Mouse (Mus musculus): ENCODE data around the gene Dnmt3b. TPM values are rescaled to one million over a fixed set of nuclear protein-coding genes. Genes with fewer than 3 reads are reported as not detected.

Gene Dnmt3b
- total and polyA plus RNA-seq, 3 experiments = 11.6 to 17.5 TPM; not detected in 1

- Histone ChIP-seq H3K27me3 (ENCODE audit: control insufficient read depth in 1 of 2, insufficient read depth in 2 of 2, low read length in 2 of 2) (peaks cover 2 to 10% of the 10 kb centered on the region in 2 experiments; a peak in 3 of 4 replicates), H3K9me3 (replicated peaks; ENCODE audit: insufficient read depth, low read length) (no peaks in the 10 kb centered on the region), H3K79me2 (ENCODE audit: control insufficient read depth, insufficient read depth, low read length, poor library complexity) (peaks cover 9% of the 10 kb centered on the region), H3K36me3 (ENCODE audit: control insufficient read depth in 1 of 2, insufficient read depth in 2 of 2, low read length in 2 of 2) (peaks cover 0 to 15% of the 10 kb centered on the region in 2 experiments; a peak in 2 of 4 replicates), H3K4me3 (ENCODE audit: control insufficient read depth in 1 of 2, insufficient read depth in 1 of 2, low read depth in 2 of 2, low read length in 2 of 2) (peak overlapping the region; percentile 61 to 76), H3K4me1 (ENCODE audit: control insufficient read depth in 1 of 2, insufficient read depth in 2 of 2, low read length in 2 of 2) (peaks cover 3 to 12% of the 10 kb centered on the region in 2 experiments), H3K9ac (ENCODE audit: control insufficient read depth, low read depth, low read length, poor library complexity, severe bottlenecking) (peak overlapping the region; percentile 86), H3K27ac (ENCODE audit: control insufficient read depth, low read depth, low read length) (peak overlapping the region; percentile 56; the same call in 1 of the 2 replicates)
- DNase-seq (ENCODE audit: low read depth, low spot score) = no peak
- TF ChIP-seq UBTF (IDR thresholded peaks at IDR 0.05; ENCODE audit: borderline replicate concordance, insufficient read depth, low read depth, low read length) (no peak), TCF12 (IDR thresholded peaks at IDR 0.05; ENCODE audit: low read depth, low read length) (peak; percentile 2; the same call in 1 of the 2 replicates), POLR2A (IDR thresholded peaks at IDR 0.05; ENCODE audit: control insufficient read depth in 1 of 2, insufficient read depth in 1 of 2, low read depth in 1 of 2, low read length in 2 of 2, poor library complexity in 1 of 2) (0 out of 4 replicates have a peak, but pooled peaks of 1 of the 2 experiments have one; percentile 1), ELF1 (IDR thresholded peaks at IDR 0.05; ENCODE audit: low read depth, low read length) (no peak; the same call in 1 of the 2 replicates), POLR2AphosphoS5 (IDR thresholded peaks at IDR 0.05; ENCODE audit: borderline replicate concordance, low read depth, low read length) (no peak)
These were observed 16.4 kb upstream of the Dnmt3b start for GRCm38 (mm10) chr2:153632871-153633226.

DNA sequence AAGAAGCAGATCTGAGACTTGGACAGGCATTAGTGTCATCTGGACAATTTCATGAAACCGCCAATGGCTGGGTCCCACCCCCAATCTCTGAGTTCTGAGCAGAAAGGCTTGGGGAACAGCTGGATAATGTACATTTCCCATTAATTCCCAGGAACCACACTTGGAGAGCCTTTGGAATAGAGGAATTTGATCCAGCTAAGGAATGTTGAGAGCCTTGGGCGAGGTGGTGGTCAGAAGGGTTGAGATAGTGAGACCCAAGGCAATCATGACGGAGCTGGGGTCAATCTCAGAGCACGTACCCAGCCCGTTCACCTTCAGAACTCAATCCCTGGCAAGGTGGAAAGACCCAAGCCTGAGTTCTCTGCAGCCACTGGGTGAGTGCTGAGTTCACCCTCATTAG, 16.0 kb upstream of the Dnmt3b start:
- H3K4me3 ChIP-seq (ENCODE audit: control insufficient read depth in 1 of 2, insufficient read depth in 1 of 2, low read depth in 2 of 2, low read length in 2 of 2) = peak overlapping the region in 1 of 2 experiments; percentile 76; a peak in 3 of 4 replicates
- H3K27ac ChIP-seq (ENCODE audit: control insufficient read depth, low read depth, low read length) = no peak overlapping the region
- no peaks in the 10 kb centered on the region for H3K9me3 ChIP-seq (replicated peaks; ENCODE audit: insufficient read depth, low read length)
- peaks cover 2 to 12% of the 10 kb centered on the region in 2 experiments; a peak in 3 of 4 replicates for H3K27me3 ChIP-seq (ENCODE audit: control insufficient read depth in 1 of 2, insufficient read depth in 2 of 2, low read length in 2 of 2)
- no peak overlapping the region for H3K9ac ChIP-seq (ENCODE audit: control insufficient read depth, low read depth, low read length, poor library complexity, severe bottlenecking)
- H3K4me1 ChIP-seq (ENCODE audit: control insufficient read depth in 1 of 2, insufficient read depth in 2 of 2, low read length in 2 of 2) = peaks cover 3 to 12% of the 10 kb centered on the region in 2 experiments
- peaks cover 9% of the 10 kb centered on the region for H3K79me2 ChIP-seq (ENCODE audit: control insufficient read depth, insufficient read depth, low read length, poor library complexity)
- TF ChIP-seq TCF12 (IDR thresholded peaks at IDR 0.05; ENCODE audit: low read depth, low read length) (no peak), MXI1 (IDR thresholded peaks at IDR 0.05; ENCODE audit: low read depth, low read length) (no peak), E2F4 (IDR thresholded peaks at IDR 0.05; ENCODE audit: borderline replicate concordance, low read depth, low read length) (no peak), CHD2 (IDR thresholded peaks at IDR 0.05; ENCODE audit: low read length) (no peak), BHLHE40 (IDR thresholded peaks at IDR 0.05; ENCODE audit: borderline replicate concordance, low read depth, low read length) (no peak), GABPA (IDR thresholded peaks at IDR 0.05; ENCODE audit: low read depth, low read length) (no peak), NELFE (IDR thresholded peaks at IDR 0.05; ENCODE audit: low read depth, low read length) (no peak), MYC (IDR thresholded peaks at IDR 0.05; ENCODE audit: low read depth, low read length) (no peak), TAL1 (IDR thresholded peaks at IDR 0.05; ENCODE audit: low read length) (no peak), GATA1 (IDR thresholded peaks at IDR 0.05; ENCODE audit: low read depth, low read length) (no peak), USF1 (IDR thresholded peaks at IDR 0.05; ENCODE audit: low read depth, low read length) (no peak), POLR2A (IDR thresholded peaks at IDR 0.05; ENCODE audit: control insufficient read depth in 1 of 2, insufficient read depth in 1 of 2, low read depth in 1 of 2, low read length in 2 of 2, poor library complexity in 1 of 2) (no peak), ZMIZ1 (IDR thresholded peaks at IDR 0.05; ENCODE audit: low read depth, low read length) (no peak)
- DNase-seq (ENCODE audit: low read depth, low spot score) = no peak
- H3K36me3 ChIP-seq (ENCODE audit: control insufficient read depth in 1 of 2, insufficient read depth in 2 of 2, low read length in 2 of 2) = peaks cover 0 to 15% of the 10 kb centered on the region in 2 experiments; a peak in 2 of 4 replicates

All from MEL (cell line).